Mouse (Mus musculus) liver, adult 2 months (tissue): ENCODE measurements around the gene Fam131a.

Source experiments
- CTCF ChIP-seq: fragments of 200-500 bp; IDR thresholded peaks from 2 replicates; pipeline ENCODE4 v1.5.1; 2011; ENCODE audit warnings: low read depth, low read length, control low read depth
- POLR2A ChIP-seq: fragments of 200-500 bp; IDR thresholded peaks from 2 replicates; pipeline ENCODE4 v1.6.1; 2011; ENCODE audit warnings: low read length, control low read depth; ENCODE audit not compliant: insufficient read depth; ENCODE audit errors: extremely low read depth

- TF ChIP-seq POLR2A = no peak
- TF ChIP-seq CTCF = no peak
These were observed 29.7 kb downstream of the Fam131a start for GRCm38 (mm10) chr16:20722736-20723135.
